Mouse (Mus musculus): ENCODE data around the gene Gm29106. TPM values are rescaled to one million over a fixed set of nuclear protein-coding genes. Genes with fewer than 3 reads are reported as not detected.
"Not testable (repeated sequence)": the region's sequence is repeated elsewhere in the genome, so short reads cannot be mapped to it uniquely, and the experiment has no call there.

The Gm29106 gene
- 0.13 and 0.23 TPM in 2 replicates for polyA plus RNA-seq (2014; fragmentation: Nextera tagmentation; extraction: Ambion mirVana)

DNA sequence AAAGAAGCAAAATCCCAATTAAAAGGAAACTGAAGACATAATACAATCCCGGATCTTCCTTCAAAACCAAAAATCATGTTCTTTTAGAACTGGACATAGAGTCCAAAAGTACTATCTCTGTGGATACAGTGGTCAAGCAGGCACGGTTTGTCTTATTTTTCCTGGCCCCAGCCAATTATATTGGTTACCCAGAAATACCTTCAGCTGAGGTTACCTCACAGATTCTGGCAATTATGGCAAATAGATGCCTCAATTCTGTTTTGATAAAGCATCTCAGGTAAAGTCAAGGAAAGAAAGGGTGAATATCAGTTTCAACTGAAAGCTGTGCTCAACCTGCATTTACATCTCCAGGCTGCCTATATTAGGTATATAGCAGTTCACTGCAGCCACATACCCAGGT is at the start of gene Gm29106:
Gene Gm29106, plus strand, starts transcription at position 301 of the 400 bp plus-strand sequence.
- not testable (repeated sequence) for H3K4me1 ChIP-seq (replicated peaks; ENCODE audit: control insufficient read depth, insufficient read depth, low read length); DNase-seq (ENCODE audit: low spot score); H3K4me2 ChIP-seq (ENCODE audit: low read depth, low read length, severe bottlenecking); H3K27me3 ChIP-seq (ENCODE audit: control insufficient read depth, insufficient read depth, low read length); H3K4me3 ChIP-seq (ENCODE audit: low read depth, low read length); H3K9me3 ChIP-seq (ENCODE audit: control insufficient read depth, low read length); H3K9ac ChIP-seq (ENCODE audit: low read length); H3K36me3 ChIP-seq (ENCODE audit: control insufficient read depth, insufficient read depth, low read length); H3K27ac ChIP-seq (ENCODE audit: low read depth, low read length); ATAC-seq (replicated peaks; ENCODE audit: low FRiP score)
- WGBS: 77% methylated on average over 2 of the region's 2 CpGs

DNA sequence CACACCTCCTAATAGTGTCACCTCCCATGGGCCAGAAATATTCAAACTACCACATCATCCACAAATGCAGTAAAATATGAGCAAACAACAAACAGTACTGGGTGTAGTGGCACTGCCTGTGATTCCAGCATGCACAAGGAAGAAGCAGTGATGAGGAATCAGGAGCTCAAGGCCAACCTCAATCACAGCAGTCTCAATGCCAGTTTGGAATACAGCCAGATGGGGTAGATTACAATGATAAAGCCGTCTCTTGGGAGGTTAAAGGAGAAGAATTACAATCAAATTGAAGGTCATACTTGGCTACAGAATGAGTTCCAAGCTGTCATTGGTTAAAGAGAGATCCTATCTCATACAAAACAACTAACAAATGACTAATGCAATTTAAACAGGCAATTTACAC is 52.2 kb downstream of the Gm29106 start:
- ATAC-seq (replicated peaks; ENCODE audit: low FRiP score): no peak

DNA sequence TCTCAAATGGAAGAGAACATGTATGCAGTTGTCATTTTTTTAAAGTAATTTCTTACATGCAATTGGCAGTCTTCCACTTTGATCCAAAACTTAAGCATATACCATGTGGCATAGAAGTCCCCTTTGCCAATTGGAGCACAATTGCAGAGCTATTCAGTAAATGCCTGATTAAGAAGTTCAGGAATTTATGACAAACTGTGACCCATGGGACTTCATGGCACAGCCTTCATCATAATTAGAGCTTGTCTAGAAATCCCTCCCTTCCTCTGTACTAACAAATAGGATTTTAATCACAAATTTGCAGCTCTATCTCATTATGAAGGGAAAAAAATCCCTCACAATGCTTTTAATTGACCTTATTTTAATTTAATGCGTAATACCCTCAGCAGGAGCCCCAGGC is 59.7 kb downstream of the Gm29106 start:
- H3K9ac ChIP-seq (ENCODE audit: low read length): no peak overlapping the region
- H3K4me3 ChIP-seq (ENCODE audit: low read depth, low read length): no peak overlapping the region
- no peak overlapping the region for H3K27ac ChIP-seq (ENCODE audit: low read depth, low read length)
- H3K4me2 ChIP-seq (ENCODE audit: low read depth, low read length, severe bottlenecking): no peak overlapping the region
- DNase-seq (ENCODE audit: low spot score) (no peak), ATAC-seq (replicated peaks; ENCODE audit: low FRiP score) (no peak)
- 82% methylated on average over 1 of the region's 1 CpGs for WGBS
- no peaks in the 10 kb centered on the region for H3K36me3 ChIP-seq (ENCODE audit: control insufficient read depth, insufficient read depth, low read length)
- H3K9me3 ChIP-seq (ENCODE audit: control insufficient read depth, low read length): no peaks in the 10 kb centered on the region
- H3K4me1 ChIP-seq (replicated peaks; ENCODE audit: control insufficient read depth, insufficient read depth, low read length): no peaks in the 10 kb centered on the region
- no peaks in the 10 kb centered on the region for H3K27me3 ChIP-seq (ENCODE audit: control insufficient read depth, insufficient read depth, low read length)

More for the DNA sequence above, 52.2 kb downstream of the Gm29106 start:
- H3K27ac ChIP-seq (ENCODE audit: low read depth, low read length): no peak overlapping the region
- H3K4me1 ChIP-seq (replicated peaks; ENCODE audit: control insufficient read depth, insufficient read depth, low read length): no peaks in the 10 kb centered on the region
- no peak overlapping the region for H3K4me3 ChIP-seq (ENCODE audit: low read depth, low read length)
- H3K9me3 ChIP-seq (ENCODE audit: control insufficient read depth, low read length): no peaks in the 10 kb centered on the region
- H3K9ac ChIP-seq (ENCODE audit: low read length): no peak overlapping the region
- no peaks in the 10 kb centered on the region for H3K36me3 ChIP-seq (ENCODE audit: control insufficient read depth, insufficient read depth, low read length)
- H3K27me3 ChIP-seq (ENCODE audit: control insufficient read depth, insufficient read depth, low read length): no peaks in the 10 kb centered on the region
- no peak overlapping the region for H3K4me2 ChIP-seq (ENCODE audit: low read depth, low read length, severe bottlenecking)
- DNase-seq (ENCODE audit: low spot score): no peak
- 67% methylated on average over 1 of the region's 1 CpGs for WGBS

Other genes starting within 250 kb of the Gm29106 start
- not detected in 2 replicates for gene Gm28168, start 248.5 kb upstream of the Gm29106 start, polyA plus RNA-seq (2014; fragmentation: Nextera tagmentation; extraction: Ambion mirVana)
- gene Gm7145, start 210.6 kb upstream of the Gm29106 start, polyA plus RNA-seq (2014; fragmentation: Nextera tagmentation; extraction: Ambion mirVana): not detected in 2 replicates
- 388 TPM in 2 replicates for gene Tsn, start 135.2 kb downstream of the Gm29106 start, polyA plus RNA-seq (2014; fragmentation: Nextera tagmentation; extraction: Ambion mirVana)
- gene Nifk, start 145.3 kb downstream of the Gm29106 start, polyA plus RNA-seq (2014; fragmentation: Nextera tagmentation; extraction: Ambion mirVana): 87.3 and 92.5 TPM in 2 replicates
- 123 and 136 TPM in 2 replicates for gene Clasp1, start 212.5 kb downstream of the Gm29106 start, polyA plus RNA-seq (2014; fragmentation: Nextera tagmentation; extraction: Ambion mirVana)